Mouse (Mus musculus): Measurements from ENCODE around the gene Oas2. TPM values are rescaled to one million over a fixed set of nuclear protein-coding genes. Genes with fewer than 3 reads are reported as not detected.

Gene Oas2
- polyA plus RNA-seq, 1 experiment from 2014 or later: 0.23 TPM

- ATAC-seq: no peak
- H3K36me3 ChIP-seq (ENCODE audit: control insufficient read depth, insufficient read depth, low read length): no peaks in the 10 kb centered on the region
- H3K27ac ChIP-seq (ENCODE audit: low read length): no peak overlapping the region
- no peak overlapping the region for H3K9ac ChIP-seq (ENCODE audit: low read depth, low read length)
- H3K4me3 ChIP-seq (ENCODE audit: low read length): no peak overlapping the region
- 78% methylated on average over 3 of the region's 3 CpGs for WGBS
- H3K9me3 ChIP-seq (ENCODE audit: control insufficient read depth, low read length): no peaks in the 10 kb centered on the region
- H3K27me3 ChIP-seq (replicated peaks; ENCODE audit: control insufficient read depth, insufficient read depth, low read length): no peaks in the 10 kb centered on the region; the same call in none of the 2 replicates
- H3K4me1 ChIP-seq (ENCODE audit: control insufficient read depth, insufficient read depth, low read length): peaks cover 5% of the 10 kb centered on the region
- H3K4me2 ChIP-seq (ENCODE audit: low read depth, low read length): no peak overlapping the region
Observed at GRCm38 (mm10) chr5:120703660-120704059, 46.0 kb downstream of the Oas2 start.

- Histone ChIP-seq H3K27ac (ENCODE audit: low read length) (no peak overlapping the region), H3K4me3 (ENCODE audit: low read length) (no peak overlapping the region), H3K9ac (ENCODE audit: low read depth, low read length) (no peak overlapping the region), H3K9me3 (ENCODE audit: control insufficient read depth, low read length) (no peaks in the 10 kb centered on the region), H3K27me3 (replicated peaks; ENCODE audit: control insufficient read depth, insufficient read depth, low read length) (no peaks in the 10 kb centered on the region; the same call in 1 of the 2 replicates), H3K36me3 (ENCODE audit: control insufficient read depth, insufficient read depth, low read length) (no peaks in the 10 kb centered on the region), H3K4me2 (ENCODE audit: low read depth, low read length) (no peak overlapping the region), H3K4me1 (ENCODE audit: control insufficient read depth, insufficient read depth, low read length) (peaks cover 5% of the 10 kb centered on the region)
- WGBS: 80% methylated on average over 2 of the region's 2 CpGs
- no peak for ATAC-seq
Observed at GRCm38 (mm10) chr5:120702969-120703368, 46.7 kb downstream of the Oas2 start.

GRCm38 (mm10) chr5:120702421-120702820, 47.2 kb downstream of the Oas2 start:
- no peaks in the 10 kb centered on the region; the same call in none of the 2 replicates for H3K27me3 ChIP-seq (replicated peaks; ENCODE audit: control insufficient read depth, insufficient read depth, low read length)
- 82% methylated on average over 4 of the region's 4 CpGs for WGBS
- peaks cover 5% of the 10 kb centered on the region for H3K4me1 ChIP-seq (ENCODE audit: control insufficient read depth, insufficient read depth, low read length)
- H3K4me2 ChIP-seq (ENCODE audit: low read depth, low read length): no peak overlapping the region
- H3K4me3 ChIP-seq (ENCODE audit: low read length): no peak overlapping the region
- no peaks in the 10 kb centered on the region for H3K9me3 ChIP-seq (ENCODE audit: control insufficient read depth, low read length)
- no peak overlapping the region for H3K9ac ChIP-seq (ENCODE audit: low read depth, low read length)
- H3K27ac ChIP-seq (ENCODE audit: low read length): no peak overlapping the region
- no peak for ATAC-seq
- H3K36me3 ChIP-seq (ENCODE audit: control insufficient read depth, insufficient read depth, low read length): no peaks in the 10 kb centered on the region

DNA sequence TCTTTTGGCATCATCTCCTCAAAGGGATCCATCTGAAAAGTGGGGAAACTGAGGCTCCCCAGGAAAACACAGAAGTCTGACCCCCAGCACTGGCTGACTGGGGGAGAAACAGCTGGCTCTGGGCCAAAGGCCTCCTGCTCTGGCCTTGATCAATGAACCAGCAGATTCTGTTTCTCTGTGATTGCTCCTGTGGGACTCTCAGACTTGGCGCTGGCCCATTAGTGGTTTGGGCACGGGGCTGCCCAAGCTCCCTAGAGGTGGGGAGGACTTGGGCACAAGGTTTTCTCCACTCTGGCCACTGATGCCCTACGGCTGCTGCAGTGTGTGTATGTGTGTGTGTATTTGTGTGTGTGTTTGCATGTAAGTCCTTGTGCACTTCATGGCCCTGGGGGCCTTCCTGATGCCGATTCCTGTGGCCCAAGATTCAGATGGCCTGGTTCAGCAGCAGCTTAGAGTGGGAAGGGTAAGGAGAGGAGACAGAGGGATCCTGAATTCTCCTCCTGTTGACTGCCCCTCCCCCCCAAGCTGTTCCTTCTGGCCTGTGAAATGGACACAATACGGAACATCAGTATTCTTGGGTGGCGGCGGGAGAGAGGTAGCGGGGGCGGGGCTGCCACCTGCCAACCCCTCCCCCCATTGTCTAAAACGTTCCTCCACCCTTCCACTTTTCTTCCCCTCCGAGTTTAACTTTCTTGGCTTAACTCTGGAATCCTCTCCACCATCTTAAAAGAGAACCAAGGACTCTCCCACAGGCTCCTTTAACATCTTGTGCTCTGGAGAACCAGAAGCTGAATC, 48.5 kb downstream of the Oas2 start:
- Histone ChIP-seq H3K9ac (ENCODE audit: low read depth, low read length) (no peak overlapping the region), H3K36me3 (ENCODE audit: control insufficient read depth, insufficient read depth, low read length) (no peaks in the 10 kb centered on the region), H3K4me3 (ENCODE audit: low read length) (no peak overlapping the region), H3K4me1 (ENCODE audit: control insufficient read depth, insufficient read depth, low read length) (no peaks in the 10 kb centered on the region), H3K9me3 (ENCODE audit: control insufficient read depth, low read length) (no peaks in the 10 kb centered on the region), H3K27ac (ENCODE audit: low read length) (no peak overlapping the region), H3K4me2 (ENCODE audit: low read depth, low read length) (no peak overlapping the region), H3K27me3 (replicated peaks; ENCODE audit: control insufficient read depth, insufficient read depth, low read length) (peaks cover 9% of the 10 kb centered on the region)
- ATAC-seq: no peak
- WGBS: 59% methylated on average over 11 of the region's 11 CpGs

GRCm38 (mm10) chr5:120698801-120699391, 50.8 kb downstream of the Oas2 start:
- no peaks in the 10 kb centered on the region for H3K9me3 ChIP-seq (ENCODE audit: control insufficient read depth, low read length)
- H3K27me3 ChIP-seq (replicated peaks; ENCODE audit: control insufficient read depth, insufficient read depth, low read length): peaks cover 31% of the 10 kb centered on the region
- no peak overlapping the region for H3K9ac ChIP-seq (ENCODE audit: low read depth, low read length)
- H3K27ac ChIP-seq (ENCODE audit: low read length): no peak overlapping the region
- H3K4me1 ChIP-seq (ENCODE audit: control insufficient read depth, insufficient read depth, low read length): peaks cover 4% of the 10 kb centered on the region; the same call in 1 of the 2 replicates
- ATAC-seq: no peak
- 50% methylated on average over 16 of the region's 16 CpGs for WGBS
- H3K4me2 ChIP-seq (ENCODE audit: low read depth, low read length): no peak overlapping the region
- no peaks in the 10 kb centered on the region for H3K36me3 ChIP-seq (ENCODE audit: control insufficient read depth, insufficient read depth, low read length)
- H3K4me3 ChIP-seq (ENCODE audit: low read length): no peak overlapping the region

DNA sequence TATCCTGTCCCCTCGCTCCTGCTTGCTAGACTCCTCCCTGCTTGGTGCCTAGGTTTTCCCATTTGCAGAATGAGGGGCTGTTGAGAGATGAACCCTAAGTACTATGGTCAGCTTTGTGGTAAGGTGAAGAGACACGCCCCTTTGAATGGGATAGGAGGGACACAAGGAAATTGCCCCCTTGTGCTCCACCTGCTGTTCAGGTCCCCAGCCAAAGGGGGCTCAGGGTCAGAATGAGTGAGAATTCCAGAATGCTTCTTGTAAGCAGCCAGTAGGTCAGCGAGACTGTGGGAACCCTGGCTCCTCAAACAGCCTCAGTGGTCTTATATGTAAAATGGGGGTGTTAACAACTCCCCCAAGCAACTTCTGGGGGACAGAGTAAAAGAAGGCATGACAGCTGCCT, 51.5 kb downstream of the Oas2 start:
- Histone ChIP-seq H3K9ac (ENCODE audit: low read depth, low read length) (no peak overlapping the region), H3K9me3 (ENCODE audit: control insufficient read depth, low read length) (no peaks in the 10 kb centered on the region), H3K4me1 (ENCODE audit: control insufficient read depth, insufficient read depth, low read length) (peaks cover 4% of the 10 kb centered on the region; the same call in 1 of the 2 replicates), H3K4me2 (ENCODE audit: low read depth, low read length) (no peak overlapping the region), H3K36me3 (ENCODE audit: control insufficient read depth, insufficient read depth, low read length) (no peaks in the 10 kb centered on the region), H3K27ac (ENCODE audit: low read length) (no peak overlapping the region), H3K4me3 (ENCODE audit: low read length) (no peak overlapping the region), H3K27me3 (replicated peaks; ENCODE audit: control insufficient read depth, insufficient read depth, low read length) (peaks cover 36% of the 10 kb centered on the region)
- no peak for ATAC-seq
- 58% methylated on average over 3 of the region's 3 CpGs for WGBS

GRCm38 (mm10) chr5:120696865-120697264, 52.8 kb downstream of the Oas2 start:
- no peaks in the 10 kb centered on the region for H3K9me3 ChIP-seq (ENCODE audit: control insufficient read depth, low read length)
- 59% methylated on average over 4 of the region's 4 CpGs for WGBS
- ATAC-seq: no peak
- H3K4me1 ChIP-seq (ENCODE audit: control insufficient read depth, insufficient read depth, low read length): peaks cover 4% of the 10 kb centered on the region; the same call in 1 of the 2 replicates
- no peak overlapping the region for H3K9ac ChIP-seq (ENCODE audit: low read depth, low read length)
- no peaks in the 10 kb centered on the region for H3K36me3 ChIP-seq (ENCODE audit: control insufficient read depth, insufficient read depth, low read length)
- H3K27me3 ChIP-seq (replicated peaks; ENCODE audit: control insufficient read depth, insufficient read depth, low read length): peaks cover 43% of the 10 kb centered on the region
- no peak overlapping the region for H3K4me2 ChIP-seq (ENCODE audit: low read depth, low read length)
- H3K4me3 ChIP-seq (ENCODE audit: low read length): no peak overlapping the region
- no peak overlapping the region for H3K27ac ChIP-seq (ENCODE audit: low read length)

DNA sequence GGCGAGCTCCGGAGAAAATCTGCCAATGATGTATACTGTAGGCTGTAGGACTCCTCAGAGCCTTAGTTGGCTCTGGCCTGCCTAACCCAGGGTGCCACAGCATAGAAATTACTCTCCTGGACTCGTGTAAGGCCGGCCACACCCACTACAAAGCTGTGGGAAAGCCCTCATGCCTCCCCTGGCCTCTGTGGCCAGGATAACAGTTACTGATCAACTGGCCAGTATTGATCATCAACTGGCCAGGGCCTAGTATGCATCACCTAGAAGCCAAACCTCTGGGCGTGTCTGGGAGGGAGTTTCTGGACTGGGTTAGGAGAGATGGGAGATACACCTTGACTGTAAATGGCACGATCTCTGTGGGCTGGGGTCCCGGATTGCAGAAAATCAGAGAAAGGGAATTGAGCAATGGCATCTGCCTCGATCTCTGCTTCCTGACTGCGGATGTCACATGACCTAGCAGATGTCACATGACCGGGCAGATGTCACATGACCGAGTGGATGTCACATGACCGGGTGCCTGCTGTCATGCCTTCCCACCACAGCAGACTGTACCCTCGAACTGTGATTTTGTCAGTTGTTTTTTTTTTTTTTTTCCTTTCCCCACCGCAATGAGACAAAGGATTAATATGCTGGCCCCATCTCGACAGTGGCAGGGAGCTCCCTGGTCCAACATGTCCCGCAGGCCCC, 53.5 kb downstream of the Oas2 start:
- Histone ChIP-seq H3K27ac (ENCODE audit: low read length) (no peak overlapping the region), H3K27me3 (replicated peaks; ENCODE audit: control insufficient read depth, insufficient read depth, low read length) (peaks cover 47% of the 10 kb centered on the region), H3K4me1 (ENCODE audit: control insufficient read depth, insufficient read depth, low read length) (peaks cover 4% of the 10 kb centered on the region; the same call in 1 of the 2 replicates), H3K36me3 (ENCODE audit: control insufficient read depth, insufficient read depth, low read length) (no peaks in the 10 kb centered on the region), H3K4me2 (ENCODE audit: low read depth, low read length) (no peak overlapping the region), H3K4me3 (ENCODE audit: low read length) (no peak overlapping the region), H3K9me3 (ENCODE audit: control insufficient read depth, low read length) (no peaks in the 10 kb centered on the region), H3K9ac (ENCODE audit: low read depth, low read length) (no peak overlapping the region)
- no peak for ATAC-seq
- WGBS: 71% methylated on average over 16 of the region's 16 CpGs

GRCm38 (mm10) chr5:120694695-120695074, 55.0 kb downstream of the Oas2 start:
- Histone ChIP-seq H3K9ac (ENCODE audit: low read depth, low read length) (no peak overlapping the region), H3K9me3 (ENCODE audit: control insufficient read depth, low read length) (no peaks in the 10 kb centered on the region), H3K27ac (ENCODE audit: low read length) (no peak overlapping the region), H3K4me2 (ENCODE audit: low read depth, low read length) (no peak overlapping the region), H3K4me3 (ENCODE audit: low read length) (peak overlapping the region; percentile 12; the same call in 1 of the 2 replicates), H3K36me3 (ENCODE audit: control insufficient read depth, insufficient read depth, low read length) (no peaks in the 10 kb centered on the region), H3K27me3 (replicated peaks; ENCODE audit: control insufficient read depth, insufficient read depth, low read length) (peaks cover 50% of the 10 kb centered on the region), H3K4me1 (ENCODE audit: control insufficient read depth, insufficient read depth, low read length) (peaks cover 4% of the 10 kb centered on the region; the same call in 1 of the 2 replicates)
- ATAC-seq: no peak
- 10% methylated on average over 41 of the region's 41 CpGs for WGBS
